Mouse (Mus musculus): ENCODE measurements around the gene Vac14.

DNA sequence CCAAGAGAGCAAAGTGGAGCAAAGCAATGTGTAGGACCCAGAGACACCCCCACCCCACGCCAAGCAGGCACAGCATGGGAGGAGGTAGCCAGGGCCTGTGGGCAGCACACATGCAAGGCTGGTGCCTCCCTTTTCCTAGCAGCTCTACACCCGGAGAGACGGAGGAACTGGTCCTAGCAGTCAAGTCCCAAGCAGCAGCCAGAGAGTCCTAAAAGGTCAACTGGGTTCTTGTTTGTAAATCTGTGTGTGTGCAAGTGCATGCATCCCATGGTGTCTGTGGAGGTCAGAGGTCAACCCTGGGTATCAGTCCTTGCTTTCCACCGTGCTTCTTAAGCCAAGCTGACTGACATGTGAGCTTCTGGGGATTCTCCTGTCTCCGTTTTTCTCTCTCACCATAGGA lies 75.8 kb downstream of the Vac14 start:
- no peak for TF ChIP-seq CTCF (IDR thresholded peaks at IDR 0.05; ENCODE audit: extremely low read depth, insufficient read depth, insufficient read length, insufficient replicate concordance)
- no peak for TF ChIP-seq POLR2A (IDR thresholded peaks at IDR 0.05; ENCODE audit: low read depth, low read length)
